Mouse (Mus musculus) ES-E14 (cell line): ENCODE measurements at regions not wholly inside any gene's neighbourhood (a gene's known extent, or its start where the extent isn't known, plus 50 kb on each side); places are given as distances from the start of the nearest gene placed in this dataset.

Experiments used
- CHD2 ChIP-seq: IDR thresholded peaks from 2 replicates; pipeline ENCODE4 v1.6.1; 2014; ENCODE audit warnings: mild to moderate bottlenecking, low read depth, low read length, inconsistent platforms
- HCFC1 ChIP-seq: IDR thresholded peaks from 2 replicates; pipeline ENCODE4 v1.6.1; 2012; ENCODE audit warnings: low read length, inconsistent platforms, borderline replicate concordance; ENCODE audit not compliant: insufficient read depth
- MAFK ChIP-seq: IDR thresholded peaks from 2 replicates; pipeline ENCODE4 v1.6.1; 2014; ENCODE audit warnings: mild to moderate bottlenecking, low read depth, low read length, inconsistent platforms; ENCODE audit not compliant: insufficient read depth
- ZC3H11A ChIP-seq: IDR thresholded peaks from 2 replicates; pipeline ENCODE4 v1.6.1; 2012; ENCODE audit warnings: low read depth, mild to moderate bottlenecking, inconsistent platforms, low read length, borderline replicate concordance

GRCm38 (mm10) chr9:67699846-67700579, 59.2 kb upstream of the C2cd4b start:
- TF ChIP-seq MAFK (no peak), ZC3H11A (no peak), HCFC1 (no peak), CHD2 (no peak)
